Mouse (Mus musculus) heart, embryonic 11.5 days (tissue): ENCODE results near the gene Mcoln2. TPM values are rescaled to one million over a fixed set of nuclear protein-coding genes. Genes with fewer than 3 reads are reported as not detected.

Experiments
- ATAC-seq: fragments of 200-750 bp; cut with Nextera tagmentation; replicated peaks from 2 replicates; pipeline ENCODE4 v1.8.0; 2017; ENCODE audit warnings: moderate library complexity; ENCODE audit not compliant: insufficient number of reproducible peaks, low FRiP score, low TSS enrichment
- H3K27ac ChIP-seq: fragments of 300-500 bp; sonication (generic); 2 replicates; pipeline ENCODE4 v1.5.1; 2014; ENCODE audit warnings: mild to moderate bottlenecking, low read depth, low read length
- H3K27me3 ChIP-seq: fragments of 300-500 bp; sonication (generic); 2 replicates; pipeline ENCODE4 v1.6.1; 2014; ENCODE audit warnings: mild to moderate bottlenecking, low read length, mixed read lengths; ENCODE audit not compliant: control insufficient read depth, insufficient read depth
- H3K36me3 ChIP-seq: fragments of 300-500 bp; sonication (generic); 2 replicates; pipeline ENCODE4 v1.6.1; 2014; ENCODE audit warnings: mild to moderate bottlenecking, low read length, moderate library complexity, mixed read lengths; ENCODE audit not compliant: control insufficient read depth, insufficient read depth
- H3K4me1 ChIP-seq: fragments of 300-500 bp; sonication (generic); 2 replicates; pipeline ENCODE4 v1.6.1; 2014; ENCODE audit warnings: low read length; ENCODE audit not compliant: control insufficient read depth, insufficient read depth
- H3K4me2 ChIP-seq: fragments of 300-500 bp; sonication (generic); 2 replicates; pipeline ENCODE4 v1.6.1; 2014; ENCODE audit warnings: mild to moderate bottlenecking, moderate library complexity
- H3K4me3 ChIP-seq: fragments of 300-500 bp; sonication (generic); 2 replicates; pipeline ENCODE4 v1.5.1; 2014; ENCODE audit warnings: low read depth, low read length
- H3K9ac ChIP-seq: fragments of 300-500 bp; sonication (generic); 2 replicates; pipeline ENCODE4 v1.6.1; 2014; ENCODE audit warnings: mild to moderate bottlenecking, low read depth, low read length, moderate library complexity
- H3K9me3 ChIP-seq: fragments of 300-500 bp; sonication (generic); replicated peaks from 2 replicates; pipeline ENCODE4 v1.6.1; 2016; ENCODE audit warnings: low read length; ENCODE audit not compliant: control insufficient read depth
- WGBS: fragments of 180-500 bp; shearing (Covaris S2); extraction: QIAGEN DNeasy Blood & Tissue Kit; methylation state at CpG from one replicate; pipeline ENCODE4 v1.1.7; 2014; ENCODE audit not compliant: insufficient replicate concordance; 5-methylcytosine and 5-hydroxymethylcytosine counted together
- polyA plus RNA-seq: library from polyadenylated mRNA; unstranded; fragments of >200 nt; fragmentation: Nextera tagmentation; extraction: Ambion mirVana; gene quantifications from 2 replicates; pipeline ENCODE4 v1.2.1, GENCODE M21; 2014

Gene Mcoln2
- polyA plus RNA-seq: 0.25 and 0.27 TPM in 2 replicates

DNA sequence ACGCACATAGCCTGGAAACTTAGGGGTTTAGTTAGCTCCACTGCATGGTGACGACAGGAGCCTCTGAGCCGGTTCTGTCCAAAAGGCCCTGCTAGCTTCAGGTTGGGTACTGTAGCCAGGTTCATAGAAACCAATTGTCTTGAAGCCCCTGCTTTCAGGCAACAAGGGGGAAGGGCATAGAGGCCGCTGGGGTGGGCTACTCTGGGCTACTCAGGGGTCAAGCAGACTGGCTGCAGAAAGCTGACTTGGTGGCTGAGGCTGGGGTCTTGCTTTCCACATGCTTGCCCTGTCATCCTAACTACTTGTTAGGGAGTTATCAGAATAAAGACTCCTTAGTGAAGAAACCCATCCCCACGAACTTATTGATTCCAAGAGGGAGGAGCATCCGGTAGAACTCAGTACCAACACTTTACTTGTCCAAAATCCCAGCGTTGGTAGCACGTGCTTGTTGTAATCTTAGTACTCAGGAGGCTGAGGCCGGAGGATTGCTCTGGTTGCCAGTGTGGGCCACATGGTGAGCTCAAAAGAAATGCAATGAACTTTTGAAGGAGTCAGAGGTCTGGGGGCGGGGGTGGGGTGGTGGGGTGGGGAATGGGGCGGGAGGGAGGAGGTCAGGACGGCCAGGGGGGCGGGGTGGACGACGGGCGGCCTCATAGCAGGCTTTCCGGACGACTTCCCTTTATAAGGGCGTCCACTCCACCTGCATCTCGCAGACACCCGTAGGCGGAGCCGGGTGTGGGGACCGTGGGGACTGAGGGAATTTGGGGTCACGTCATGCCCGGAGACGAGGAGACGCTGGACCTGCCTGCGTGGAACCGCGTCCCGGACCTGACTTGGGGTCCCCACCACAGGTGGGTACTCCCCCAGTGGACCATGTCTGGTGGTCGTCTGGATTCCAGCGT lies at the start of gene Mcoln2:
Gene Mcoln2 (plus strand): TSS at position 678 of the 902 bp plus-strand sequence.
- Histone ChIP-seq H3K27me3 (peaks cover 17% of the 10 kb centered on the region), H3K9ac (peak within 1 kb of the TSS; percentile 58; the same call in 1 of the 2 replicates), H3K36me3 (no peaks in the 10 kb centered on the region), H3K27ac (no peak within 1 kb of the TSS), H3K4me1 (peaks cover 8% of the 10 kb centered on the region), H3K9me3 (no peaks in the 10 kb centered on the region; the same call in 1 of the 2 replicates), H3K4me3 (peak within 1 kb of the TSS; percentile 58), H3K4me2 (peak within 1 kb of the TSS; percentile 98)
- WGBS: 14% methylated on average over 29 of the region's 34 CpGs
- ATAC-seq: peak; percentile 31; the same call in 1 of the 2 replicates

- Histone ChIP-seq H3K27ac (no peak overlapping the region), H3K9ac (no peak overlapping the region), H3K27me3 (no peaks in the 10 kb centered on the region), H3K4me3 (no peak overlapping the region), H3K4me2 (no peak overlapping the region), H3K36me3 (no peaks in the 10 kb centered on the region), H3K4me1 (peaks cover 5% of the 10 kb centered on the region; the same call in 1 of the 2 replicates), H3K9me3 (no peaks in the 10 kb centered on the region)
- no peak for ATAC-seq
Observed at GRCm38 (mm10) chr3:146099925-146100324, 49.7 kb upstream of the Mcoln2 start.

DNA sequence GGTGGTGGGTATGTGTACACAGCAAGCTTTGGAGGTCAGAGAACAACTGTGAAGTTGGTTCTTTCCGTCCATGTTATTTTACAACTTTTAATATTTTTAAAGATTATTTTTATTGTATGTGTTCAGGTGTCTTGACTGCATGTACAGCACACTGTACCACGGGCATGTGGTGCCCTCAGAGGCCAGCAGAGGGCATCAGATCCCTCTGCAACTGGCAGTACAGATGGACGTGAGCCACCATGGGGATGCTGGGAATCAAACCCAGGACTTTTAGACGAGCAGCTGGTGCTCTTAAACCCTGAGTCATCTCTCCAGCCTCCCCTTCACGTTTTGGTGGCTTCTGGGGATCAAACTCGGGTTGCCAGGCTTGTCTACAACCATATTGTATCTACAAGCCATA lies 47.6 kb upstream of the Mcoln2 start:
- ATAC-seq: no peak
- H3K9ac ChIP-seq: no peak overlapping the region
- no peak overlapping the region for H3K4me3 ChIP-seq
- no peak overlapping the region for H3K27ac ChIP-seq
- no peaks in the 10 kb centered on the region for H3K36me3 ChIP-seq
- no peak overlapping the region for H3K4me2 ChIP-seq
- peaks cover 5% of the 10 kb centered on the region; the same call in 1 of the 2 replicates for H3K4me1 ChIP-seq
- no peaks in the 10 kb centered on the region for H3K9me3 ChIP-seq
- WGBS: 53% methylated on average over 6 of the region's 6 CpGs
- H3K27me3 ChIP-seq: no peaks in the 10 kb centered on the region

GRCm38 (mm10) chr3:146107116-146107849 lies 42.4 kb upstream of the Mcoln2 start:
- H3K27ac ChIP-seq: no peak overlapping the region
- WGBS: 5% methylated on average over 18 of the region's 18 CpGs
- no peak overlapping the region for H3K9ac ChIP-seq
- H3K27me3 ChIP-seq: no peaks in the 10 kb centered on the region
- peak overlapping the region; percentile 36 for H3K4me3 ChIP-seq
- H3K36me3 ChIP-seq: no peaks in the 10 kb centered on the region
- ATAC-seq: no peak
- H3K4me1 ChIP-seq: no peaks in the 10 kb centered on the region
- H3K4me2 ChIP-seq: peak overlapping the region; percentile 69
- H3K9me3 ChIP-seq: no peaks in the 10 kb centered on the region

GRCm38 (mm10) chr3:146107921-146108571 lies 41.6 kb upstream of the Mcoln2 start, which contains the start of gene Wdr63:
Gene Wdr63 (minus strand): TSS chr3:146108130.
- ATAC-seq: peak; percentile 90
- H3K9me3 ChIP-seq: no peaks in the 10 kb centered on the region
- no peaks in the 10 kb centered on the region for H3K36me3 ChIP-seq
- H3K4me1 ChIP-seq: no peaks in the 10 kb centered on the region
- H3K4me2 ChIP-seq: peak within 1 kb of the TSS; percentile 69
- H3K27me3 ChIP-seq: no peaks in the 10 kb centered on the region; the same call in 1 of the 2 replicates
- 10% methylated on average over 18 of the region's 18 CpGs for WGBS
- H3K4me3 ChIP-seq: peak within 1 kb of the TSS; percentile 36
- H3K27ac ChIP-seq: no peak within 1 kb of the TSS
- H3K9ac ChIP-seq: peak within 1 kb of the TSS; percentile 16; the same call in 1 of the 2 replicates

DNA sequence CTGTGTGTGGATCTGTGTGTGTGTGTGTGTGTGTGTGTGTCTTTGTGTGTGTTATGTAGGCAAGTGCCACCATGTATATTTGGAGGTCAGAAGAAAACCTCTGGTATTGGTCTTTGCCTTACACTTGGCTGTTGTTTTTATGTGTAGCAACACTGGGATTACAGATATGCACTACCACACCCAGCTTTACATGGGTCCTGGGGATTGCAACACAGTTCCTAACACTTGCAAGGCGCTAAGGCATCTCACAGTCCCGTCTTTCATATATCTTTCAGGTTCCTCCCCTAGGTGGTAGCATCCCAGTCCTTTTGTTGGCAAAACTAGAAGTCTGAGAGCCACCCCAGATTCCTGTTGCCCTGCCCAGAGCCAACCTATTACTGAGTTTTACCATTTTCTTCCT lies 40.7 kb upstream of the Mcoln2 start:
- H3K4me3 ChIP-seq: no peak overlapping the region
- H3K4me1 ChIP-seq: no peaks in the 10 kb centered on the region
- no peaks in the 10 kb centered on the region; the same call in 1 of the 2 replicates for H3K27me3 ChIP-seq
- H3K9me3 ChIP-seq: no peaks in the 10 kb centered on the region
- 60% methylated on average over 2 of the region's 2 CpGs for WGBS
- no peaks in the 10 kb centered on the region for H3K36me3 ChIP-seq
- no peak overlapping the region for H3K27ac ChIP-seq
- no peak overlapping the region for H3K9ac ChIP-seq
- no peak for ATAC-seq
- H3K4me2 ChIP-seq: no peak overlapping the region

DNA sequence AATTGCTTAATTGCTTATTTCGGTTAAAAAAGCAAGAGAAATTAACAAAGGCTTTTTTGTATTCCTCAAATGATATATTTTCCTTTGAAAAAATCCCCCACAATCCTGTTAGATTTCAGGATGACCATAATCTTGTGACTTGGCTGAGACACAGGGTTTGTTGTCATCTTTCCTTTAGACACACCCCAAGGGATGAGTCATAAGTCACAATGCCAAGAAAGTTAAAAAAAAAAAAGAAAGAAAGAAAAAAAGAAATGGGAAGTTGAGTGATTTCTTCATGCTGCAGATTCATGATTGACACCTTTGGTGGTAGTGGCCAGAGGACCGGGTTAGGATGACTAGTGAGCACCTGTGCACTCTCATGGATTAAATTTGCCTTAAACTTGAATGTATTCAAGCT lies 39.3 kb upstream of the Mcoln2 start:
- Histone ChIP-seq H3K9me3 (no peaks in the 10 kb centered on the region), H3K27ac (no peak overlapping the region), H3K4me3 (no peak overlapping the region), H3K36me3 (no peaks in the 10 kb centered on the region), H3K4me2 (no peak overlapping the region), H3K9ac (no peak overlapping the region), H3K4me1 (no peaks in the 10 kb centered on the region), H3K27me3 (no peaks in the 10 kb centered on the region; the same call in 1 of the 2 replicates)
- 63% methylated on average over 2 of the region's 2 CpGs for WGBS
- no peak for ATAC-seq

DNA sequence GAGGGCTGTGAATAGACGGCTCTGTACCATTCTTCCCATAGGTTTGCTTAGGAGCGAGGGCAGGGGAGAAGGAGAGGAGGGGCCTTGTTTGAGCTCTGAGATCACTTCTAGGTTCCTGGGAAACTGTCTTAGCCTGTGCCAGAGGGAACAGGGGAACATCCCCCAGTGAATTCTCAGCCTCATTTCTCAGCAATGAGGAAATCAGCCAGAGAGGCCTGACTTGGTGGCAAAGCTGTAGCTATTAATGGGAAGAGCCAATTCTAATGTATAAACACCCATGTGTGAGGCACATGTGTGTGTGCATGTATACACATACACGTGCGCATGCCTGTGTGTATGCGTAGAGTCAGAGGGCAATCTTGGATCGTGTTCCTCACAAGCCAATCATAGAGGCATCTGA lies 38.7 kb upstream of the Mcoln2 start:
- ATAC-seq: no peak
- H3K4me3 ChIP-seq: no peak overlapping the region
- H3K4me1 ChIP-seq: no peaks in the 10 kb centered on the region
- no peak overlapping the region for H3K27ac ChIP-seq
- WGBS: 70% methylated on average over 6 of the region's 6 CpGs
- H3K9ac ChIP-seq: no peak overlapping the region
- no peaks in the 10 kb centered on the region for H3K36me3 ChIP-seq
- no peaks in the 10 kb centered on the region; the same call in 1 of the 2 replicates for H3K27me3 ChIP-seq
- H3K9me3 ChIP-seq: no peaks in the 10 kb centered on the region
- no peak overlapping the region for H3K4me2 ChIP-seq
